Mouse (Mus musculus): Measurements from ENCODE around the gene Chgb.

DNA sequence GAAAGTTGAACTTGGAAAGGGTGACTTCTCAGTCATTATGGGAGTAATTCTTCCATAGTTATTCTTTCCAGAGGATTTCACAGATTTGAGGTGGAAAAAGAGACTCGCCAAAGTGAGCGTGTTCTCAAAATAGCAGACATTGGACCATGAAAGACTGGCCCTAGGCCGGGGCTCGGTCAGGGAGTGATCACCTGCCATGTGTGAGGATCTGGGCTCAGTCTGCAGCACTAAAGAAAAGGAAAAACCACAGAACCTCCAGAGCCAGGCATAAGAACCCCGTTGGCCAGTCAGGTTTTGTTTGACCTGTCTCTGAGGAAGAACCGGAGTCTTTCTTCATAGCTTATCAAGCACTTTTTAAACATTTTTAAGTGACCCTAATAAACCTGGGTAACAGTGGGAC is 3.0 kb downstream of the Chgb start:
- TF ChIP-seq POLR2A (IDR thresholded peaks at IDR 0.05; ENCODE audit: extremely low read depth, insufficient read depth, low read length) (no peak), CTCF (IDR thresholded peaks at IDR 0.05; ENCODE audit: low read depth, low read length) (no peak)
